Mouse (Mus musculus): ENCODE results near the gene Gm20388. TPM values are rescaled to one million over a fixed set of nuclear protein-coding genes. Genes with fewer than 3 reads are reported as not detected.
"Not testable (repeated sequence)": the region's sequence is repeated elsewhere in the genome, so short reads cannot be mapped to it uniquely, and the experiment has no call there.

The Gm20388 gene
- polyA plus RNA-seq, 1 experiment from 2014 or later: not detected

DNA sequence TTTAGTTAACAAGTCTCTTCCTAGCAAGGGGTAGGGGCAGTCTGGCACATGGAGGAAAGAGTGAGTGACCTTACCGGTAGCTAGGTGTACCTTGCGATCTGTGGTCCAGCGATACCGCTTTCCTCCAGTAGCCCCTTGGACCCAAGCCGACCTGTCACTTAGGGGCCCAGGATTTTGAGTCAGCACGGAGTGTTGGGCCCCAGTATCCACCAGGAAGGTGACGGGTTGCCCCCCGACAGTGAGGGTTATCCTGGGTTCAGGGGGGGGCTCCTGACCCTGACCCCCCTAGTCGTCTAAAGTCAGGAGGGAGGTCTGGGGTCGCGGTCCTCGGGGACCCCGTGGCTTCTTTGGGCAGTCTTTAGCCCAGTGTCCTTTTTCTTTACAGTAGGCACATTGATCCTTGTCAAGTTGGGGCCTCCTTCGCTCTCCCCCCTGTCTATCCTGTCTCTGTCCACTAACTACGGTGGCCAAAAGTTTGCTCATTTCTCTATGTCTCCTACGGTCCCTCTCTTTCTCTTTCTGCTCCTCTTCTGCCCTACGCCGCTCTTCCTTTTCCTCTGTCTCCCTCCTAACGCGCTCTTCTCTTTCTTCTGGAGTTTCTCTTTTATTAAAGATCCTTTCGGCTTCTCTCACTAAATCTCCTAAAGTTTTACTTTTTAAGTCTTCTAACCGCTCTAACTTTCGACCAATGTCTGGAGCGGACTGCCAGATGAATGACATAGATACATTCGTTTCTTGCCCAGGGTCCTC is 3521.2 kb downstream of the Gm20388 start:
- H3K36me3 ChIP-seq (replicated peaks; ENCODE audit: control insufficient read depth, insufficient read depth): no peaks in the 10 kb centered on the region
- no peaks in the 10 kb centered on the region for H3K27me3 ChIP-seq (ENCODE audit: control insufficient read depth, insufficient read depth, low read length)
- no peaks in the 10 kb centered on the region for H3K4me1 ChIP-seq (replicated peaks; ENCODE audit: control insufficient read depth, insufficient read depth, low read length)
- no peak overlapping the region for H3K4me2 ChIP-seq (replicated peaks)
- no peak overlapping the region for H3K4me3 ChIP-seq (replicated peaks; ENCODE audit: low read length)
- DNase-seq (ENCODE audit: low spot score): no peak
- H3K9ac ChIP-seq: no peak overlapping the region
- no peak for ATAC-seq (ENCODE audit: low FRiP score)
- no peak overlapping the region for H3K27ac ChIP-seq
- H3K9me3 ChIP-seq (ENCODE audit: control insufficient read depth, low read length): peaks cover 45% of the 10 kb centered on the region
- 96% methylated on average over 25 of the region's 25 CpGs for WGBS

- DNase-seq (ENCODE audit: low spot score): no peak
- H3K9me3 ChIP-seq (ENCODE audit: control insufficient read depth, low read length): peaks cover 40% of the 10 kb centered on the region
Measured at GRCm38 (mm10) chr8:123432381-123432780, 3521.7 kb downstream of the Gm20388 start.

GRCm38 (mm10) chr8:123433241-123433974 is 3522.8 kb downstream of the Gm20388 start:
- H3K27ac ChIP-seq: not testable (repeated sequence)

More at GRCm38 (mm10) chr8:123432381-123432780, 3521.7 kb downstream of the Gm20388 start:
- WGBS: 97% methylated on average over 16 of the region's 16 CpGs
- no peak overlapping the region for H3K27ac ChIP-seq
- H3K4me3 ChIP-seq (replicated peaks; ENCODE audit: low read length): no peak overlapping the region
- no peak overlapping the region for H3K9ac ChIP-seq
- no peaks in the 10 kb centered on the region for H3K4me1 ChIP-seq (replicated peaks; ENCODE audit: control insufficient read depth, insufficient read depth, low read length)
- H3K36me3 ChIP-seq (replicated peaks; ENCODE audit: control insufficient read depth, insufficient read depth): no peaks in the 10 kb centered on the region
- no peaks in the 10 kb centered on the region for H3K27me3 ChIP-seq (ENCODE audit: control insufficient read depth, insufficient read depth, low read length)
- no peak overlapping the region for H3K4me2 ChIP-seq (replicated peaks)
- ATAC-seq (ENCODE audit: low FRiP score): no peak

DNA sequence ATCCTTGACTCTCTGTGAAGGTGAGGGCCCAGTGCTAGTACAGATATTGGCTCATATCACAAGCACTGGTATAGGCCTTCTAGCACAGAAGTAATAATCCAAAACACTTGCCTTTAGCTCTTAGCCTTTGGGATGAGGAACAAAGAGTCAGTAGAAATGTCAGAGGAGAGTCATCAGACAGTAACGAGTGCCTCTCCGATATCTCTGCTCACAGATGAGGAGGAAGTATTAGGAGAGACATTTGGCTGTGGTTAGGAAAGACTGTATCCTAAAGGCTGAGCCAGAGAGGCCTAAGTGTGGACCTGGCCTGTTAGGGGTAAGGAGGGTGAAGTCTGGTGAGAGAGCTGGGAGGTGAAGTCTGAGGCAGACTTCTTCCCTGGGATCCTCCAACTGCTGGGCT is 3531.1 kb downstream of the Gm20388 start:
- Histone ChIP-seq H3K27me3 (ENCODE audit: control insufficient read depth, insufficient read depth, low read length) (no peaks in the 10 kb centered on the region), H3K36me3 (replicated peaks; ENCODE audit: control insufficient read depth, insufficient read depth) (no peaks in the 10 kb centered on the region), H3K27ac (no peak overlapping the region), H3K4me1 (replicated peaks; ENCODE audit: control insufficient read depth, insufficient read depth, low read length) (peaks cover 8% of the 10 kb centered on the region), H3K4me2 (replicated peaks) (no peak overlapping the region), H3K9me3 (ENCODE audit: control insufficient read depth, low read length) (no peaks in the 10 kb centered on the region), H3K9ac (no peak overlapping the region), H3K4me3 (replicated peaks; ENCODE audit: low read length) (no peak overlapping the region)
- ATAC-seq (ENCODE audit: low FRiP score) (no peak), DNase-seq (ENCODE audit: low spot score) (no peak)
- 93% methylated on average over 2 of the region's 2 CpGs for WGBS

More at GRCm38 (mm10) chr8:123433241-123433974, 3522.8 kb downstream of the Gm20388 start:
- DNase-seq (ENCODE audit: low spot score); H3K4me3 ChIP-seq (replicated peaks; ENCODE audit: low read length); ATAC-seq (ENCODE audit: low FRiP score); H3K4me2 ChIP-seq (replicated peaks); H3K36me3 ChIP-seq (replicated peaks; ENCODE audit: control insufficient read depth, insufficient read depth); H3K27me3 ChIP-seq (ENCODE audit: control insufficient read depth, insufficient read depth, low read length); H3K4me1 ChIP-seq (replicated peaks; ENCODE audit: control insufficient read depth, insufficient read depth, low read length); H3K9ac ChIP-seq: not testable (repeated sequence)
- 97% methylated on average over 42 of the region's 47 CpGs for WGBS
- peaks cover 29% of the 10 kb centered on the region for H3K9me3 ChIP-seq (ENCODE audit: control insufficient read depth, low read length)

DNA sequence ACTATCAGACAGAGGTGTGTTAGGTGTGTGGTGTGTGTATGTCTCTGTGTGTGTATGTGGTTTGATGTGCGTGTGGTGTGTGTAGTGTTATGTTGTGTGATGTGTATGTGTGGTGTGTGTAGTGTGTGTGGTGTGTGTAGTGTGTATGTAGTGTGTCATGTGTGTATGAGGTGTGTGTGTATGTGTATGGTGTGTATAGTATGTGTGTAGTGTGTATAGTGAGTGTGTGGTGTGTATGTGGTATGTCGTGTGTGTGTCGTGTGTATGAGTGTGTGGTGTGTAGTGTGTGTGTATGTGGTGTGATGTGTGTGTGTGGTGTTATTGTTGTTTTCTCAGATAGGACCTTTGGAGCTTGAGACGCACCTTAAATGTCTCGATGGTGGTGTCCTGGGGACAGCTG is 3531.7 kb downstream of the Gm20388 start:
- Histone ChIP-seq H3K4me2 (replicated peaks) (peak overlapping the region; percentile 64), H3K36me3 (replicated peaks; ENCODE audit: control insufficient read depth, insufficient read depth) (no peaks in the 10 kb centered on the region), H3K4me1 (replicated peaks; ENCODE audit: control insufficient read depth, insufficient read depth, low read length) (peaks cover 8% of the 10 kb centered on the region), H3K4me3 (replicated peaks; ENCODE audit: low read length) (peak overlapping the region; percentile 52; the same call in 1 of the 2 replicates), H3K27me3 (ENCODE audit: control insufficient read depth, insufficient read depth, low read length) (no peaks in the 10 kb centered on the region), H3K9me3 (ENCODE audit: control insufficient read depth, low read length) (no peaks in the 10 kb centered on the region), H3K9ac (peak overlapping the region; percentile 89; the same call in 1 of the 2 replicates), H3K27ac (peak overlapping the region; percentile 87; the same call in 1 of the 2 replicates)
- DNase-seq (ENCODE audit: low spot score) (no peak), ATAC-seq (ENCODE audit: low FRiP score) (peak; percentile 31; the same call in 1 of the 2 replicates)
- 86% methylated on average over 5 of the region's 5 CpGs for WGBS

- Histone ChIP-seq H3K27ac (peak overlapping the region; percentile 87), H3K9ac (peak overlapping the region; percentile 89), H3K9me3 (ENCODE audit: control insufficient read depth, low read length) (no peaks in the 10 kb centered on the region), H3K4me1 (replicated peaks; ENCODE audit: control insufficient read depth, insufficient read depth, low read length) (peaks cover 8% of the 10 kb centered on the region), H3K27me3 (ENCODE audit: control insufficient read depth, insufficient read depth, low read length) (no peaks in the 10 kb centered on the region), H3K4me3 (replicated peaks; ENCODE audit: low read length) (peak overlapping the region; percentile 52), H3K4me2 (replicated peaks) (peak overlapping the region; percentile 64), H3K36me3 (replicated peaks; ENCODE audit: control insufficient read depth, insufficient read depth) (no peaks in the 10 kb centered on the region)
- ATAC-seq (ENCODE audit: low FRiP score) (peak; percentile 95), DNase-seq (ENCODE audit: low spot score) (peak; percentile 86)
- WGBS: under 1% methylated on average over 41 of the region's 41 CpGs
Measured at GRCm38 (mm10) chr8:123442871-123443575, 3532.4 kb downstream of the Gm20388 start.

GRCm38 (mm10) chr8:123443576-123443921 is 3532.9 kb downstream of the Gm20388 start:
- peak overlapping the region; percentile 52 for H3K4me3 ChIP-seq (replicated peaks; ENCODE audit: low read length)
- no peaks in the 10 kb centered on the region for H3K9me3 ChIP-seq (ENCODE audit: control insufficient read depth, low read length)
- H3K36me3 ChIP-seq (replicated peaks; ENCODE audit: control insufficient read depth, insufficient read depth): no peaks in the 10 kb centered on the region
- ATAC-seq (ENCODE audit: low FRiP score) (no peak), DNase-seq (ENCODE audit: low spot score) (no peak)
- WGBS: 35% methylated on average over 4 of the region's 4 CpGs
- H3K4me2 ChIP-seq (replicated peaks): peak overlapping the region; percentile 64
- H3K27ac ChIP-seq: peak overlapping the region; percentile 87
- H3K27me3 ChIP-seq (ENCODE audit: control insufficient read depth, insufficient read depth, low read length): no peaks in the 10 kb centered on the region
- H3K4me1 ChIP-seq (replicated peaks; ENCODE audit: control insufficient read depth, insufficient read depth, low read length): peaks cover 8% of the 10 kb centered on the region
- H3K9ac ChIP-seq: peak overlapping the region; percentile 89

DNA sequence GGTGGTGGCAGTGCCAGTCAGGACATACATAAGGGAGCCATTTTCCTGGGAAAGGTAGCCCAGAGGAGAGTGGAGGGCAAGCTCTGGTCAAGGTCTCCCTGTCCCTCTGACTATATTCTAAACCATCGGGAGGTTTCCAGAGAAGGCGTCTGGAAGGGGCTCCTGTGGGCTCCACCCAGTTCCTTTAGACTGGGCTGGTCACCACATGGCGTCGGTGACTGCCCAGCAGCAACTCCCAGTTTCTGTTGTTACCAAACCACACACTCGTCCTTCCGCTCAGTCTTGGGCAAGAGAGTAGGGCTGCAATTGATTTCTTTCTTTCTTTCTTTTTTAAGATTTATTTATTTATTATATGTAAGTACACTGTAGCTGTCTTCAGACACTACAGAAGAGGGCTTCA is 3533.5 kb downstream of the Gm20388 start:
- H3K27ac ChIP-seq: no peak overlapping the region
- peaks cover 8% of the 10 kb centered on the region for H3K4me1 ChIP-seq (replicated peaks; ENCODE audit: control insufficient read depth, insufficient read depth, low read length)
- peak overlapping the region; percentile 64 for H3K4me2 ChIP-seq (replicated peaks)
- 86% methylated on average over 6 of the region's 6 CpGs for WGBS
- H3K4me3 ChIP-seq (replicated peaks; ENCODE audit: low read length): 0 out of 2 replicates have a peak overlapping the region, but pooled peaks have one; percentile 52
- H3K27me3 ChIP-seq (ENCODE audit: control insufficient read depth, insufficient read depth, low read length): no peaks in the 10 kb centered on the region
- H3K9ac ChIP-seq: no peak overlapping the region
- no peak for DNase-seq (ENCODE audit: low spot score)
- no peaks in the 10 kb centered on the region for H3K9me3 ChIP-seq (ENCODE audit: control insufficient read depth, low read length)
- 0 out of 2 replicates have a peak, but pooled peaks cover 3% of the 10 kb centered on the region for H3K36me3 ChIP-seq (replicated peaks; ENCODE audit: control insufficient read depth, insufficient read depth)
- no peak for ATAC-seq (ENCODE audit: low FRiP score)

DNA sequence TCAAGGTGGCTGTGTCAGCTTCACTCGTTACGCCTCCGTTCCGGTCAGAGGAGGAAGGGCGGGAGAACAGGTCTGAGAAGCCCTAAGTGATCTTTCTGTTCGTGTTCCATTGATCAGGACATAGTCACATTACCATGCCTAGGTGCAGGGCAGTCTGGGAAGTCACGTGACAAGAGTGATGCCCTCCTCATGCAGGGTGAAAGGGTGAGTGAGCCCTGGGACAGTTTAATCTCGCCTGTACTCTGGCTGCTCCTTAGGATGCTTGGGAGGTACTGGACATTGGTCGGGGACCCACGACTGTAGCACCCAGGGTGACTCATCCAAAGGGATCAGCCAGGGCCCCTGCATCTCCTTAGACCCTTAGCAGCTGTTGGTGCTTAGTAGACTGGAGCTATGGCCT is 3535.3 kb downstream of the Gm20388 start:
- no peak overlapping the region for H3K4me3 ChIP-seq (replicated peaks; ENCODE audit: low read length)
- H3K4me1 ChIP-seq (replicated peaks; ENCODE audit: control insufficient read depth, insufficient read depth, low read length): peaks cover 8% of the 10 kb centered on the region
- no peaks in the 10 kb centered on the region for H3K27me3 ChIP-seq (ENCODE audit: control insufficient read depth, insufficient read depth, low read length)
- ATAC-seq (ENCODE audit: low FRiP score) (no peak), DNase-seq (ENCODE audit: low spot score) (no peak)
- peaks cover 19% of the 10 kb centered on the region for H3K36me3 ChIP-seq (replicated peaks; ENCODE audit: control insufficient read depth, insufficient read depth)
- WGBS: 92% methylated on average over 10 of the region's 10 CpGs
- no peaks in the 10 kb centered on the region for H3K9me3 ChIP-seq (ENCODE audit: control insufficient read depth, low read length)
- H3K9ac ChIP-seq: no peak overlapping the region
- H3K27ac ChIP-seq: no peak overlapping the region
- H3K4me2 ChIP-seq (replicated peaks): no peak overlapping the region
